Mouse (Mus musculus) megakaryocyte, adult 5-6 weeks (primary cell): Measurements from ENCODE around the gene Olfr523. TPM values are rescaled to one million over a fixed set of nuclear protein-coding genes. Genes with fewer than 3 reads are reported as not detected.

ENCODE experiments used
- ATAC-seq: 2 replicates; pipeline ENCODE4 v1.8.0; 2016; ENCODE audit warnings: mild to moderate bottlenecking, inconsistent platforms; ENCODE audit not compliant: poor library complexity, severe bottlenecking
- total RNA-seq, 2 experiments: library from RNA; stranded (forward) in 1 of 2; stranded (reverse) in 1 of 2; fragments of 153-499, 151-499 nt in 1 of 2; fragments of 221-1000, 200-1000 nt in 1 of 2; gene quantifications; 2 replicates each; pipeline versions ENCODE4 v1.2.3 to v1.2.4; 2015 to 2017

Gene Olfr523
- total RNA-seq, 2 experiments from 2014 or later = not detected

GRCm38 (mm10) chr7:140224209-140224608, 51.2 kb downstream of the Olfr523 start:
- ATAC-seq = no peak

Other genes with a start within 250 kb of the Olfr523 start
- not detected in 2 replicates for gene Utf1, start 229.4 kb upstream of the Olfr523 start, total RNA-seq (2015)
- not detected in 2 replicates for gene Utf1, start 229.4 kb upstream of the Olfr523 start, total RNA-seq (2017)
- gene 6430531B16Rik, start 194.5 kb upstream of the Olfr523 start, total RNA-seq (2015) = 1.1 and 1.2 TPM in 2 replicates
- 0.89 and 2.3 TPM in 2 replicates for gene 6430531B16Rik, start 194.5 kb upstream of the Olfr523 start, total RNA-seq (2017)
- 35.0 and 43.7 TPM in 2 replicates for gene Adam8, start 180.7 kb upstream of the Olfr523 start, total RNA-seq (2015)
- 39.3 and 51.1 TPM in 2 replicates for gene Adam8, start 180.7 kb upstream of the Olfr523 start, total RNA-seq (2017)
- gene Zfp511, start 136.8 kb upstream of the Olfr523 start, total RNA-seq (2015) = 32.2 and 34.0 TPM in 2 replicates
- gene Zfp511, start 136.8 kb upstream of the Olfr523 start, total RNA-seq (2017) = 19.9 and 22.8 TPM in 2 replicates
- gene Tubgcp2, start 136.5 kb upstream of the Olfr523 start, total RNA-seq (2015) = 17.8 and 18.8 TPM in 2 replicates
- gene Tubgcp2, start 136.5 kb upstream of the Olfr523 start, total RNA-seq (2017) = 29.7 and 36.7 TPM in 2 replicates
- not detected in 2 replicates for gene Msx3, start 124.1 kb upstream of the Olfr523 start, total RNA-seq (2015)
- not detected in 2 replicates for gene Msx3, start 124.1 kb upstream of the Olfr523 start, total RNA-seq (2017)
- not detected in 2 replicates for gene Caly, start 90.7 kb upstream of the Olfr523 start, total RNA-seq (2015)
- not detected in 2 replicates for gene Caly, start 90.7 kb upstream of the Olfr523 start, total RNA-seq (2017)
- gene Prap1, start 79.8 kb upstream of the Olfr523 start, total RNA-seq (2015) = not detected in 2 replicates
- gene Prap1, start 79.8 kb upstream of the Olfr523 start, total RNA-seq (2017) = not detected in 2 replicates
- 13.0 and 15.8 TPM in 2 replicates for gene Fuom, start 70.8 kb upstream of the Olfr523 start, total RNA-seq (2015)
- gene Fuom, start 70.8 kb upstream of the Olfr523 start, total RNA-seq (2017) = 12.1 and 16.0 TPM in 2 replicates
- 12.9 and 16.9 TPM in 2 replicates for gene Paox, start 57.4 kb upstream of the Olfr523 start, total RNA-seq (2015)
- 8.7 and 11.3 TPM in 2 replicates for gene Paox, start 57.4 kb upstream of the Olfr523 start, total RNA-seq (2017)
- 72.7 and 97.4 TPM in 2 replicates for gene Echs1, start 56.7 kb upstream of the Olfr523 start, total RNA-seq (2015)
- gene Echs1, start 56.7 kb upstream of the Olfr523 start, total RNA-seq (2017) = 71.3 and 87.9 TPM in 2 replicates
- 10.2 and 17.4 TPM in 2 replicates for gene Mtg1, start 35.7 kb upstream of the Olfr523 start, total RNA-seq (2015)
- 5.9 and 14.4 TPM in 2 replicates for gene Mtg1, start 35.7 kb upstream of the Olfr523 start, total RNA-seq (2017)
- not detected in 2 replicates for gene Sprn, start 18.3 kb upstream of the Olfr523 start, total RNA-seq (2015)
- gene Sprn, start 18.3 kb upstream of the Olfr523 start, total RNA-seq (2017) = not detected in 2 replicates
- gene Olfr522, start 8.5 kb upstream of the Olfr523 start, total RNA-seq (2015) = not detected in 2 replicates
- gene Olfr522, start 8.5 kb upstream of the Olfr523 start, total RNA-seq (2017) = not detected in 2 replicates
- gene Olfr524, start 32.7 kb downstream of the Olfr523 start, total RNA-seq (2015) = not detected in 2 replicates
- gene Olfr524, start 32.7 kb downstream of the Olfr523 start, total RNA-seq (2017) = not detected in 2 replicates
- gene Cd163l1, start 45.0 kb downstream of the Olfr523 start, total RNA-seq (2015) = 0.11 and 0.41 TPM in 2 replicates
- 0.44 and 0.61 TPM in 2 replicates for gene Cd163l1, start 45.0 kb downstream of the Olfr523 start, total RNA-seq (2017)
- not detected in 2 replicates for gene 5830411N06Rik, start 74.1 kb downstream of the Olfr523 start, total RNA-seq (2015)
- gene 5830411N06Rik, start 74.1 kb downstream of the Olfr523 start, total RNA-seq (2017) = 0.33 TPM in 1 of 2 replicates, not detected in the other
- gene Olfr525, start 147.6 kb downstream of the Olfr523 start, total RNA-seq (2015) = not detected in 2 replicates
- gene Olfr525, start 147.6 kb downstream of the Olfr523 start, total RNA-seq (2017) = not detected in 2 replicates
- not detected in 2 replicates for gene Olfr527, start 160.8 kb downstream of the Olfr523 start, total RNA-seq (2015)
- not detected in 2 replicates for gene Olfr527, start 160.8 kb downstream of the Olfr523 start, total RNA-seq (2017)
- gene Olfr60, start 188.5 kb downstream of the Olfr523 start, total RNA-seq (2015) = 0.11 TPM in 1 of 2 replicates, not detected in the other
- gene Olfr60, start 188.5 kb downstream of the Olfr523 start, total RNA-seq (2017) = not detected in 2 replicates
- not detected in 2 replicates for gene Olfr530, start 203.1 kb downstream of the Olfr523 start, total RNA-seq (2015)
- gene Olfr530, start 203.1 kb downstream of the Olfr523 start, total RNA-seq (2017) = not detected in 2 replicates
- gene Olfr531, start 229.7 kb downstream of the Olfr523 start, total RNA-seq (2015) = not detected in 2 replicates
- gene Olfr531, start 229.7 kb downstream of the Olfr523 start, total RNA-seq (2017) = not detected in 2 replicates
- not detected in 2 replicates for gene Olfr532, start 248.4 kb downstream of the Olfr523 start, total RNA-seq (2015)
- gene Olfr532, start 248.4 kb downstream of the Olfr523 start, total RNA-seq (2017) = not detected in 2 replicates